Mouse (Mus musculus): ENCODE measurements around the gene Tmem151a. TPM values are rescaled to one million over a fixed set of nuclear protein-coding genes. Genes with fewer than 3 reads are reported as not detected.

Gene Tmem151a
- total RNA-seq (2014; rRNA removed) (under 0.01 TPM in 2 replicates), polyA plus RNA-seq (2012; rRNA removed) (0.24 and 0.26 TPM in 2 replicates)

DNA sequence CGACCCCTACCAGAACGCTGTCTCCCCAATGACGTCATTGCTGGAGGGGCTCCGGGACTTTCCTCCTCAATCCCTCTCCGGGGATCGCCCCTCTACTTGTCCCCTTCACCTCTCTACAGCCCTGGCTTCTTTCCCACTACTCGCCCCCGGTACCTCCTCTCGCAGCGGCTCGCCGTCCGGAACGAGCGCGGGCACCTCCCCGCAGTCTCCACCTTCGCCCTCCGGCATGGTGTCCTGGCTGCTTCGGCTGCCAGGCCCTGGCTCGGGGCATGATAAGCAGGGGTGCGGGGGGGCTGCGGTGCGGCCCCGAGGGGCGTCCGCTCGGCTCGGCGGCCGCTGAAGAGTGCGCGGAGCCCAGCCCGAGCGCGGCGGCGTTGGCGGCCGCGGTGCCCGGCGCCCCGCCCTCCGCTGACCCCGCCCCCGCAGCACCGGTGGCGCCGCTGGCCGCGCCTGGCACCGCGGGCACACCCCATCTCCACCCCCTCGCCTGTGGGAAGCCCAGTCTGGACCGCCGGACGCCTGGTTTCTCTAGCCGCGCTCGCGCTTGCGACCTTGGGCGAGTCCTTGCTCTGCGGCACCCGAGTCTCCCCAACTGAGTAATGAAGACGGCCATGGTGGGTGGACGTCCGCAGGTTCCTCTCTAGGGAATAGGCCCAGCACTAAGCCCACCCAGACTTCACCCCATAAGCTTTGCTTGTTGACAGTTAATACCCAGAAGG lies at the start of gene Tmem151a:
TSS of gene Tmem151a (minus strand) at position 387 of the 719 bp plus-strand sequence.
- TF ChIP-seq CTCF (IDR thresholded peaks at IDR 0.05; ENCODE audit: low read depth, low read length) = no peak
- no peak for TF ChIP-seq POLR2A (IDR thresholded peaks at IDR 0.05; ENCODE audit: extremely low read depth, insufficient read depth, low read length)
- Histone ChIP-seq H3K9ac (ENCODE audit: low read depth, low read length) (peak within 1 kb of the TSS; percentile 71), H3K4me3 (ENCODE audit: insufficient read depth, low read depth, low read length) (peak within 1 kb of the TSS; percentile 69), H3K27ac (replicated peaks; ENCODE audit: insufficient read depth, low read depth, low read length) (no peak within 1 kb of the TSS), H3K79me2 (ENCODE audit: control insufficient read depth, insufficient read depth, low read length) (no peaks in the 10 kb centered on the region), H3K4me1 (ENCODE audit: control insufficient read depth, insufficient read depth, low read length) (peaks cover 11% of the 10 kb centered on the region), H3K27me3 (ENCODE audit: control insufficient read depth, insufficient read depth, low read length) (peaks cover 16% of the 10 kb centered on the region), H3K36me3 (ENCODE audit: control insufficient read depth, insufficient read depth, low read length) (no peaks in the 10 kb centered on the region)
- DNase-seq (ENCODE audit: extremely low read depth, low read depth, low spot score) = peak; percentile 28
- WGBS = 1% methylated on average over 68 of the region's 69 CpGs

GRCm38 (mm10) chr19:5131237-5131636 lies 45.9 kb upstream of the Tmem151a start:
- Histone ChIP-seq H3K27ac (replicated peaks; ENCODE audit: insufficient read depth, low read depth, low read length) (no peak overlapping the region), H3K4me3 (ENCODE audit: insufficient read depth, low read depth, low read length) (no peak overlapping the region), H3K36me3 (ENCODE audit: control insufficient read depth, insufficient read depth, low read length) (no peaks in the 10 kb centered on the region), H3K79me2 (ENCODE audit: control insufficient read depth, insufficient read depth, low read length) (no peaks in the 10 kb centered on the region), H3K27me3 (ENCODE audit: control insufficient read depth, insufficient read depth, low read length) (no peaks in the 10 kb centered on the region), H3K4me1 (ENCODE audit: control insufficient read depth, insufficient read depth, low read length) (no peaks in the 10 kb centered on the region), H3K9ac (ENCODE audit: low read depth, low read length) (no peak overlapping the region)
- no peak for DNase-seq (ENCODE audit: extremely low read depth, low read depth, low spot score)
- 47% methylated on average over 4 of the region's 4 CpGs for WGBS
- TF ChIP-seq POLR2A (IDR thresholded peaks at IDR 0.05; ENCODE audit: extremely low read depth, insufficient read depth, low read length) = no peak
- no peak for TF ChIP-seq CTCF (IDR thresholded peaks at IDR 0.05; ENCODE audit: low read depth, low read length)

DNA sequence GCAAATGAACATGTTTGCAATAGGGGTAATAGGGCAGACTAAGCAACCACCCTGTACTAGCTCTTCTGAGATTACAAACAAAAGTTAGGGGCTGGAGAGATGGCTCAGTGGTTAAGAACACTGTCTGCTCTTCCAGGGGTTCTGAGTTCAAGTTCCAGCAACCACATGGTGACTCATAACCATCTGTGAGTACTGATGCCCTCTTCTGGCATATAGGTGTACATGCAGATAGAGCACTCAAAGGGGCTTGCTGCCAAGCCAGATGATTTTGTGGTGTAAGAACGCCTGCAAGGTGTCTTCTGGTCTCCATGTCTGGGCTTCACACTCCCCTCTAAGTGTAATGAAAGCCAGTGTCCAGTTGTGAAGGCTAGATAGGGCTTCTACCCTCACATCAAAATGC lies 44.4 kb upstream of the Tmem151a start:
- no peak overlapping the region for H3K27ac ChIP-seq (replicated peaks; ENCODE audit: insufficient read depth, low read depth, low read length)
- DNase-seq (ENCODE audit: extremely low read depth, low read depth, low spot score) = peak; percentile 27
- no peaks in the 10 kb centered on the region for H3K36me3 ChIP-seq (ENCODE audit: control insufficient read depth, insufficient read depth, low read length)
- WGBS = 56% methylated on average over 1 of the region's 1 CpGs
- no peaks in the 10 kb centered on the region for H3K4me1 ChIP-seq (ENCODE audit: control insufficient read depth, insufficient read depth, low read length)
- no peak overlapping the region for H3K4me3 ChIP-seq (ENCODE audit: insufficient read depth, low read depth, low read length)
- H3K27me3 ChIP-seq (ENCODE audit: control insufficient read depth, insufficient read depth, low read length) = no peaks in the 10 kb centered on the region
- no peaks in the 10 kb centered on the region for H3K79me2 ChIP-seq (ENCODE audit: control insufficient read depth, insufficient read depth, low read length)
- H3K9ac ChIP-seq (ENCODE audit: low read depth, low read length) = no peak overlapping the region
- TF ChIP-seq POLR2A (IDR thresholded peaks at IDR 0.05; ENCODE audit: extremely low read depth, insufficient read depth, low read length) (no peak), CTCF (IDR thresholded peaks at IDR 0.05; ENCODE audit: low read depth, low read length) (peak; percentile 22; the same call in 1 of the 2 replicates)

DNA sequence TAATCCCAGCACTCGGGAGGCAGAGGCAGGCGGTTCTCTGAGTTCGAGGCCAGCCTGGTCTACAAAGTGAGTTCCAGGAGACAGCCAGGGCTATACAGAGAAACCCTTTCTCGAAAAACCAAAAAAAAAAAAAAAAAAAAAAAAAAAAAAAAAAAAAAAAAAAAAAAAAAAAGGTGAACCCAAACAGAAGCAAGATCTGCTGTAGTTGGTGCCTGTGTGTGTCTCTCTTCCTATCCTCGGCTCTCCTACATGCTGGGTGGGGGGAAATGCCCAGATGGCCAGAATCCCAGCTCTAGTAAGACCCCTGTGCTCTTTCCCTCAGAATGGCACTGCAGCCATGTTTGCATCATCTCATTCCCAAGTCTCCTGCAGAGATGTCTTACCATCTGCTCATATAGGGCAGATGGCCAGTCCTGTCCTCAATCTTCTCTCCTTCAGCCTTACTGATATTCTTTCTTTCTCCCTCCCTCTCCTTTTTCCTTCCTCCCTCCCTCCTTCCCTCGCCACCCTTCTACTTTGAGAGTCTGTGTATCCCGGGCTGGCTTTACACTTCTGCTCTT lies 38.8 kb upstream of the Tmem151a start:
- 65% methylated on average over 7 of the region's 7 CpGs for WGBS
- H3K79me2 ChIP-seq (ENCODE audit: control insufficient read depth, insufficient read depth, low read length) = no peaks in the 10 kb centered on the region

GRCm38 (mm10) chr19:5123241-5123640 lies 37.9 kb upstream of the Tmem151a start:
- DNase-seq (ENCODE audit: extremely low read depth, low read depth, low spot score) = no peak
- H3K36me3 ChIP-seq (ENCODE audit: control insufficient read depth, insufficient read depth, low read length) = no peaks in the 10 kb centered on the region
- no peak overlapping the region for H3K4me3 ChIP-seq (ENCODE audit: insufficient read depth, low read depth, low read length)
- no peak overlapping the region for H3K27ac ChIP-seq (replicated peaks; ENCODE audit: insufficient read depth, low read depth, low read length)
- no peaks in the 10 kb centered on the region for H3K79me2 ChIP-seq (ENCODE audit: control insufficient read depth, insufficient read depth, low read length)
- no peaks in the 10 kb centered on the region for H3K4me1 ChIP-seq (ENCODE audit: control insufficient read depth, insufficient read depth, low read length)
- no peak overlapping the region for H3K9ac ChIP-seq (ENCODE audit: low read depth, low read length)
- no peaks in the 10 kb centered on the region for H3K27me3 ChIP-seq (ENCODE audit: control insufficient read depth, insufficient read depth, low read length)
- TF ChIP-seq POLR2A (IDR thresholded peaks at IDR 0.05; ENCODE audit: extremely low read depth, insufficient read depth, low read length) = no peak
- no peak for TF ChIP-seq CTCF (IDR thresholded peaks at IDR 0.05; ENCODE audit: low read depth, low read length)
- 75% methylated on average over 3 of the region's 3 CpGs for WGBS

More for the DNA sequence above, 38.8 kb upstream of the Tmem151a start:
- Histone ChIP-seq H3K4me3 (ENCODE audit: insufficient read depth, low read depth, low read length) (no peak overlapping the region), H3K4me1 (ENCODE audit: control insufficient read depth, insufficient read depth, low read length) (no peaks in the 10 kb centered on the region), H3K9ac (ENCODE audit: low read depth, low read length) (no peak overlapping the region), H3K27me3 (ENCODE audit: control insufficient read depth, insufficient read depth, low read length) (no peaks in the 10 kb centered on the region), H3K36me3 (ENCODE audit: control insufficient read depth, insufficient read depth, low read length) (no peaks in the 10 kb centered on the region), H3K27ac (replicated peaks; ENCODE audit: insufficient read depth, low read depth, low read length) (no peak overlapping the region)
- DNase-seq (ENCODE audit: extremely low read depth, low read depth, low spot score) = no peak
- TF ChIP-seq CTCF (IDR thresholded peaks at IDR 0.05; ENCODE audit: low read depth, low read length) (no peak), POLR2A (IDR thresholded peaks at IDR 0.05; ENCODE audit: extremely low read depth, insufficient read depth, low read length) (no peak)

DNA sequence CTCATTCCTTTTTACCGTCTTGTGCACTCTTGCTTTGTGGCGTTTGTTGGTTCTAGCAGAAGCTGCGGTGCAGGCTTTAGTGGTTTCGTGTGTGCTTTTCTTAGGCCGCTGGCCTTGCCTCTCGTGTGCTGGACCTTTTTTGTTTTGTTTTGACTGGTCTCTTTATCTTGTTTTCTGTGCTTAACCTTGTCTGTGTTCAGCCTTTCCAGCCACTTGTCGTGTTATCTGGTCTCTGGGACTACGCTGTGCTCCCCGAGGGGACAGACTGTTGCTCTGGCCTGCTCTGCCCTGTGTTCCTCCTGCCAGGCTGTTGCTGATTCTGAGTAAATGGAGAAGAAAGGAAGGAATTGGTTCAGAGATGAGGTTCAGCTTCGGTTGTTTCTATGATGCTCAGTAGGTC lies 37.2 kb upstream of the Tmem151a start:
- WGBS = 73% methylated on average over 10 of the region's 10 CpGs
- H3K79me2 ChIP-seq (ENCODE audit: control insufficient read depth, insufficient read depth, low read length) = no peaks in the 10 kb centered on the region
- no peak overlapping the region for H3K4me3 ChIP-seq (ENCODE audit: insufficient read depth, low read depth, low read length)
- H3K36me3 ChIP-seq (ENCODE audit: control insufficient read depth, insufficient read depth, low read length) = no peaks in the 10 kb centered on the region
- H3K4me1 ChIP-seq (ENCODE audit: control insufficient read depth, insufficient read depth, low read length) = no peaks in the 10 kb centered on the region
- H3K27ac ChIP-seq (replicated peaks; ENCODE audit: insufficient read depth, low read depth, low read length) = no peak overlapping the region
- H3K9ac ChIP-seq (ENCODE audit: low read depth, low read length) = no peak overlapping the region
- TF ChIP-seq POLR2A (IDR thresholded peaks at IDR 0.05; ENCODE audit: extremely low read depth, insufficient read depth, low read length) (no peak), CTCF (IDR thresholded peaks at IDR 0.05; ENCODE audit: low read depth, low read length) (no peak)
- no peaks in the 10 kb centered on the region for H3K27me3 ChIP-seq (ENCODE audit: control insufficient read depth, insufficient read depth, low read length)
- no peak for DNase-seq (ENCODE audit: extremely low read depth, low read depth, low spot score)
